Mouse (Mus musculus) heart, postnatal 14 days (tissue): Measurements from ENCODE around the gene Adam12. TPM values are rescaled to one million over a fixed set of nuclear protein-coding genes. Genes with fewer than 3 reads are reported as not detected.

ENCODE experiments used
- microRNA-seq, 2 experiments: library from miRNA; unstranded; fragments of <30 nt; microRNA quantifications; one replicate each; pipeline ENCODE4 v1.2.0; 2021 to 2022
- total RNA-seq, 2 experiments: library from RNA; stranded (reverse); gene quantifications; 2 replicates each; pipeline ENCODE4 v1.2.3; 2021

Gene Adam12
- total RNA-seq, 2 experiments from 2014 or later, result 4.5 to 6.2 TPM

Small RNA genes lying within 50 kb of the gene (microRNA-seq; reads per million reads assigned to microRNA genes)
- gene Gm23631, result 0 reads per million in 2 experiments

Other genes with a start within 250 kb of the Adam12 start
- gene D7Ertd443e, start 153.5 kb upstream of the Adam12 start, total RNA-seq, result 1 to 10 TPM; 1.6 to 2.4 TPM